Mouse (Mus musculus) naive thymus-derived CD4-positive, alpha-beta T cell, adult 5 months (primary cell): Measurements from ENCODE around the gene Gphb5. TPM values are rescaled to one million over a fixed set of nuclear protein-coding genes. Genes with fewer than 3 reads are reported as not detected.

Experiments used
- polyA plus RNA-seq: library from polyadenylated mRNA; unstranded; fragments of 100-300 nt; shearing (Covaris generic); gene quantifications from one replicate; pipeline ENCODE4 v1.2.1, GENCODE M21; 2017

The Gphb5 gene
- not detected for polyA plus RNA-seq

GRCm38 (mm10) chr12:75416681-75417080, at the start of gene Gphb5:
Gene Gphb5 (minus strand): TSS chr12:75416781.

Other genes with a start within 250 kb of the Gphb5 start
- gene Kcnh5, start 239.4 kb downstream of the Gphb5 start, polyA plus RNA-seq, result 0.16 TPM
- gene Rhoj, start 108.5 kb downstream of the Gphb5 start, polyA plus RNA-seq, result 0.17 TPM
- gene Ppp2r5e, start 179.5 kb upstream of the Gphb5 start, polyA plus RNA-seq, result 65.9 TPM